Mouse (Mus musculus): Measurements from ENCODE around the gene Grid2. TPM values are rescaled to one million over a fixed set of nuclear protein-coding genes. Genes with fewer than 3 reads are reported as not detected.

Grid2 gene
- total RNA-seq, 2 experiments from 2014 or later, result not detected

- TF ChIP-seq CTCF (IDR thresholded peaks at IDR 0.05), result no peak
- H3K4me3 ChIP-seq, result no peak overlapping the region
- DNase-seq, result no peak
- intact Hi-C loops (cut with DNase I), result no loop called here
- no peak overlapping the region for H3K27ac ChIP-seq
Observed at GRCm38 (mm10) chr6:63964269-63964668, 708.6 kb downstream of the Grid2 start.

- H3K4me3 ChIP-seq, result no peak overlapping the region
Observed at GRCm38 (mm10) chr6:63964735-63965134, 709.1 kb downstream of the Grid2 start.

GRCm38 (mm10) chr6:64046084-64046483 is 790.4 kb downstream of the Grid2 start:
- intact Hi-C loops (cut with DNase I), result no loop called here
- H3K27ac ChIP-seq, result no peak overlapping the region
- TF ChIP-seq CTCF (IDR thresholded peaks at IDR 0.05), result no peak

More at GRCm38 (mm10) chr6:63964735-63965134, 709.1 kb downstream of the Grid2 start:
- no peak for DNase-seq
- H3K27ac ChIP-seq, result no peak overlapping the region
- intact Hi-C loops (cut with DNase I), result no loop called here
- TF ChIP-seq CTCF (IDR thresholded peaks at IDR 0.05), result no peak

GRCm38 (mm10) chr6:64046732-64047131 is 791.1 kb downstream of the Grid2 start:
- H3K4me3 ChIP-seq, result no peak overlapping the region
- no peak overlapping the region for H3K27ac ChIP-seq
- no peak for DNase-seq
- TF ChIP-seq CTCF (IDR thresholded peaks at IDR 0.05), result no peak
- intact Hi-C loops (cut with DNase I), result no loop called here

More at GRCm38 (mm10) chr6:64046084-64046483, 790.4 kb downstream of the Grid2 start:
- no peak for DNase-seq
- H3K4me3 ChIP-seq, result no peak overlapping the region

GRCm38 (mm10) chr6:64047950-64048349 is 792.3 kb downstream of the Grid2 start:
- H3K27ac ChIP-seq, result no peak overlapping the region
- H3K4me3 ChIP-seq, result no peak overlapping the region
- no peak for TF ChIP-seq CTCF (IDR thresholded peaks at IDR 0.05)
- intact Hi-C loops (cut with DNase I), result no loop called here
- DNase-seq, result no peak

- H3K4me3 ChIP-seq, result no peak overlapping the region
- no peak overlapping the region for H3K27ac ChIP-seq
- intact Hi-C loops (cut with DNase I), result no loop called here
- DNase-seq, result no peak
- TF ChIP-seq CTCF (IDR thresholded peaks at IDR 0.05), result no peak
Observed at GRCm38 (mm10) chr6:64063858-64064257, 808.2 kb downstream of the Grid2 start.

GRCm38 (mm10) chr6:64064704-64065103 is 809.0 kb downstream of the Grid2 start:
- intact Hi-C loops (cut with DNase I), result no loop called here

GRCm38 (mm10) chr6:64073406-64073805 is 817.7 kb downstream of the Grid2 start:
- Histone ChIP-seq H3K27ac (no peak overlapping the region), H3K4me3 (no peak overlapping the region)
- intact Hi-C loops (cut with DNase I), result no loop called here
- no peak for TF ChIP-seq CTCF (IDR thresholded peaks at IDR 0.05)
- no peak for DNase-seq

More at GRCm38 (mm10) chr6:64064704-64065103, 809.0 kb downstream of the Grid2 start:
- TF ChIP-seq CTCF (IDR thresholded peaks at IDR 0.05), result no peak
- no peak overlapping the region for H3K4me3 ChIP-seq
- DNase-seq, result no peak
- H3K27ac ChIP-seq, result no peak overlapping the region

GRCm38 (mm10) chr6:64077911-64078310 is 822.2 kb downstream of the Grid2 start:
- H3K4me3 ChIP-seq, result no peak overlapping the region
- TF ChIP-seq CTCF (IDR thresholded peaks at IDR 0.05), result no peak
- no peak for DNase-seq
- intact Hi-C loops (cut with DNase I), result no loop called here
- H3K27ac ChIP-seq, result no peak overlapping the region

- no peak for TF ChIP-seq CTCF (IDR thresholded peaks at IDR 0.05)
- intact Hi-C loops (cut with DNase I), result no loop called here
- no peak overlapping the region for H3K4me3 ChIP-seq
- no peak for DNase-seq
- H3K27ac ChIP-seq, result no peak overlapping the region
Observed at GRCm38 (mm10) chr6:64098662-64099061, 843.0 kb downstream of the Grid2 start.

- TF ChIP-seq CTCF (IDR thresholded peaks at IDR 0.05), result no peak
- intact Hi-C loops (cut with DNase I), result no loop called here
- no peak overlapping the region for H3K4me3 ChIP-seq
- no peak for DNase-seq
- no peak overlapping the region for H3K27ac ChIP-seq
Observed at GRCm38 (mm10) chr6:64114594-64114993, 858.9 kb downstream of the Grid2 start.

- DNase-seq, result no peak
- intact Hi-C loops (cut with DNase I), result no loop called here
- Histone ChIP-seq H3K27ac (no peak overlapping the region), H3K4me3 (no peak overlapping the region)
- no peak for TF ChIP-seq CTCF (IDR thresholded peaks at IDR 0.05)
Observed at GRCm38 (mm10) chr6:64136275-64136674, 880.6 kb downstream of the Grid2 start.

- Histone ChIP-seq H3K4me3 (no peak overlapping the region), H3K27ac (no peak overlapping the region)
- no peak for TF ChIP-seq CTCF (IDR thresholded peaks at IDR 0.05)
- no peak for DNase-seq
- intact Hi-C loops (cut with DNase I), result no loop called here
Observed at GRCm38 (mm10) chr6:64148613-64149012, 892.9 kb downstream of the Grid2 start.

- no peak for DNase-seq
- no peak for TF ChIP-seq CTCF (IDR thresholded peaks at IDR 0.05)
- no peak overlapping the region for H3K4me3 ChIP-seq
- no peak overlapping the region for H3K27ac ChIP-seq
- intact Hi-C loops (cut with DNase I), result no loop called here
Observed at GRCm38 (mm10) chr6:64174995-64175612, 919.4 kb downstream of the Grid2 start.

Measured in gastrocnemius, adult 2 months (tissue).